Mouse (Mus musculus) embryo, embryonic 10.5 days (tissue): ENCODE data around the gene Olfr1395.
"Not testable (repeated sequence)": the region's sequence is repeated elsewhere in the genome, so short reads cannot be mapped to it uniquely, and the experiment has no call there.

ENCODE experiments used
- DNase-seq: peaks from one replicate; pipeline ENCODE4 v3.0.0-alpha.2; 2015; ENCODE audit warnings: low spot score

Olfr1395 gene

GRCm38 (mm10) chr11:49175345-49175744 lies 33.3 kb downstream of the Olfr1395 start:
- DNase-seq, result no peak

DNA sequence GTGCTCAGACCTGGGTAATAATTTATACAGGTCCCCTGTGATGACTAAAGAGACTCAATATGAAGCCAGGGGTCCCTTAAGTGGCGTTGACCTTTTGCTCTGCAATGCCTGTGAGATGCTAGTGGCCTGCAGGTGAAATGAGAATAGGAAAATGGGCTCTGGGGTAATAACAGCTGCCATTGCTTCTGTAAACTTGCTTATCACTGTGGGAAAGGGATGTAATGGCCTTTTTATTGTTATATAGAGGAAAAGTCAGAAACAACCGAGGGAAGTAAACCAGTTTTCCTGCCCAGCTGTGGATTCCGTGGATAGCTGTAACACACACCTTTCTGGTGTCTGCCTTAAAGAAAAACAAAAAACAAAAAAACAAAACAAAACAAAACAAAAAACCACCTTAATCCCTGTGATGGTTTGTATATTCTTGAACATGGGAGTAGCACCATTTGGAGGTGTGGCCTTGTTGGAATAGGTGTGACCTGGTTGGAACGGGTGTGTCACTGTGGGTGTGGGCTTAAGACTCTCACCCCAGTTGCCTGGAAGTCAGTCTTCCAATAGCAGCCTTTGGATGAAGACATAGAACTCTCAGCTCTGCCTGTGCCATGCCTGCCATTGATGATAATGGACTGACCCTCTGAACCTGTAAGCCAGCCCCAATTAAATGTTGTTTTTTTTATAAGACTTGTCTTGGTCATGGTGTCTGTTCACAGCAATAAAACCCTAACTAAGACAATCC lies 34.1 kb downstream of the Olfr1395 start:
- DNase-seq, result not testable (repeated sequence)

GRCm38 (mm10) chr11:49183172-49183571 lies 41.1 kb downstream of the Olfr1395 start:
- DNase-seq, result no peak

DNA sequence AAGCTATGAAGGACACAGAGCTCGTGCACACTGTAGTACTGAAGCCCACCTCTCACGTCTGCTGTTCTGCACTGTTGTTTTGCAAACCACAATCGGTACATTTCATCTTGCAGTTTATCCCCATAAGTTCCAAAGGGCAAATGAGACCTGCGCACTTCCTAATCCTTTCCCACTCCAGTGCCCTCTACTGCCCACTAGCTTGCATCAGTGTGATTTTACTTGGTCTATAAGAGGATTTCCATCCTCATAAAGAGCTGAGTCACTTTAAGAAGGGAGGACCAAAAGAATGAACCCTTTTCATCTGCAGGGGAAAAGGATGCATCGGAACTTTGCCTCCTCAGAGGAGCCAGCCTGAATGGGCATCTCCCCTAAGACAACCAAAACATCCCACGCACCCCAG lies 44.4 kb downstream of the Olfr1395 start:
- DNase-seq, result no peak

- DNase-seq, result no peak
These were observed 44.9 kb downstream of the Olfr1395 start, which contains the start of gene Btnl9 for GRCm38 (mm10) chr11:49186955-49187488. Gene Btnl9, minus strand, starts transcription at chr11:49187159.

GRCm38 (mm10) chr11:49187701-49188100 lies 45.6 kb downstream of the Olfr1395 start:
- DNase-seq, result no peak

DNA sequence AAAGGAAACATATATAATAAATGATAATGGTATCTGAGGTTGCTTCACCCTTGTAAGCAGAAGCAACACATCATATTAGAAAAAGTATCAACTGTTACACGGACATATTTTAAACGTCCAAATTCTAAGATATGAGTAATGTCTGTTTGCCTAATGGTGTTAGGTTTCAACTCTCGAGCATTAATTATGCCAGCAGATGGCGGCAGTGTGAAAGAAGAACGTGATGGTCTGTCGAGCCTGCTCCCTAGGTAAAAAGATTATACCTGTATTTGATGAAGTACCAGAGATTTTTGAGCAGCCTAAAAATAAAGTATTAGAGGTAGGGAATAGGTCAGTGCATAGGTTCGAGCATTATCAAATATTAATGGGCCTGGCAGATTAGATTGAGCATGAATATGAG lies 47.7 kb downstream of the Olfr1395 start:
- peak; percentile 71 for DNase-seq

GRCm38 (mm10) chr11:49191083-49191482 lies 49.0 kb downstream of the Olfr1395 start:
- no peak for DNase-seq

DNA sequence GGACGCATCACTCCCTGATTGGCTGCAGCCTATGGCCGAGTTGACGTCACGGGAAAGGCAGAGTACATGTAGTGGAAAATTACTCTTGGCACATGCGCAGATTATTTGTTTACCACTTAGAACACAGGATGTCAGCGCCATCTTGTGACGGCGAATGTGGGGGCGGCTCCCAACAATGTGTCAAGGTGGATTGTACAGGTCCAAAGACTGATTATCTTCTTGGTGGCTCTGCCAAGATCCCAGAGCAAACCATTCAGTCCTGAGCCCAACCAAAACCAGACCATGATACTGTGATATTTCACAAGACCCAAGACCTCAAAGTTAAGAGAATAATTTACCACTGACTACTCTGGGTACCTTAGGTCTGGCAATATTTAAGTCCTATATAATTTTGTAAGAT lies 52.7 kb downstream of the Olfr1395 start:
- DNase-seq, result not testable (repeated sequence)

DNA sequence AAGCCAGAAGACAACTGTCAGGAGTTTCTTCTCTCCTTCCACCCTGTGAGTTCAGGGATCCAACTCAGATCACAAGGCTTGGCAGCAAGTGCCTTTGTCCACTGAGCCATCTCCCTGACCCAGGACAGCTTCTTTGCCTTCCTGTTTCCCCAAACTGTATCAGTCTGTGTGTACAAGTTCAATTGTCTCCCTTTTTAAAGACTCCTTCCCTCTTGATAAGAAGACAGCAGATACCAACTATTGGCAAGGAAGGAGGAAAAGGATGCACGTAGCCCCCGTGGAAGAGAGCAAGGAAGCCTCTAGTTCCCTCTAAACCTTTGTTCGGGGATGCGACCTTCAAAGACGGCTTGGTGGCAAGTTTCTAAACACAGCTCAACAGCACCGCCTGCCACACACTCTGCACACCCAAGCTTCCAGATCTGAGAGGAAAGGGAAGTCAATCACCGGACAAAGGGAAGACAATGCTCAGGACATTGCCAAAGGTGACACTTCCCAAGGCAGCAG lies 53.8 kb downstream of the Olfr1395 start:
- no peak for DNase-seq
